Comparison of ENCODE assay signal across 8 mouse cellular contexts in the genomic region with DNA sequence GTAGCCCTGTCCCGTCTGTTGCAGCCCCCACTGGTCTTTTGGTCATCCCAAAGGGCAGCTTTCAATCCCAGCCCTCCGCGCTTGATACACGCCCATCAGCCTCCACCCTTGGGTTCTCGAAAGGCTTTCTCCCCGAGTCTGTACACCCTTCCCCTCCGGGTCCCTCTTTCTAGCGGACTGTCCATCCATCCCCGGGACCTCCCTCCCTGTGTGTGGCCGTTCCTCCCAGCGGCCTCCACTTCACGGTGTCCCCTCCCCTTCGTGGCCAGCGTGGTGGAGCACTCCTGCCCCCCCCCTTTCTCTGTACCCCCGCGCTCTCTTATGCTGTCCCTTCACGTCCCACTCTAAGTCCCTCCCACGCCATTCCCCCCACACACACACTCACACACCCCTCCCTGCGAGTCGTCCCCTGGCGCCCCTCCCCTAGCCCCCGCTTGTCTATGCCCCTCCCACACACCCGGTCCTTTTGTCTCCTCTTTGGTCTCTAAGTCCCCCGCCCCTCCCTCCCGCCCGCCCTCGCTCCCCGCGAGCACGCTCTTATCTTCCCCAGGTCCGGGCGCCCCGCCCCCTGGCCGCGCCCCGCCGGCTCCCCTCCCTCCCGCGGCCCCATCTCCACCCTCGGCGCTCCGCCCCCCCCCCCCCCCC. TPM values are rescaled to one million over a fixed set of nuclear protein-coding genes. Genes with fewer than 3 reads are reported as not detected.
DNase-seq lines count a peak whose midpoint lies in the region; ATAC-seq and TF ChIP-seq lines count a peak whose summit lies in the region.

No protein-coding gene starts in this region.

- H3K27me3 ChIP-seq in forebrain, embryonic 14.5 days (replicated peaks; ENCODE audit: control insufficient read depth, insufficient read depth, low read length) = no peaks in the 10 kb centered on the region

- intact Hi-C loops in heart, postnatal 14 days (cut with DNase I) = loop anchor here (5.0 kb wide), 1 partner anchor 57 kb away; a partner anchor contains a TSS

- H3K4me3 ChIP-seq in forebrain, embryonic 14.5 days (ENCODE audit: low read depth, low read length) = peak overlapping the region; percentile 43
- peak overlapping the region; percentile 57 for H3K4me3 ChIP-seq in layer of hippocampus, adult 2 months

- no peaks in the 10 kb centered on the region for H3K9me3 ChIP-seq in forebrain, embryonic 14.5 days (replicated peaks; ENCODE audit: control insufficient read depth, low read length)

- H3K27ac ChIP-seq in forebrain, embryonic 14.5 days (ENCODE audit: low read depth, low read length) = peak overlapping the region; percentile 86
- peak overlapping the region; percentile 89 for H3K27ac ChIP-seq in layer of hippocampus, adult 2 months

- no peaks in the 10 kb centered on the region for H3K4me1 ChIP-seq in forebrain, embryonic 14.5 days (ENCODE audit: control insufficient read depth, insufficient read depth, low read length)

- 26% methylated on average over 32 of the region's 42 CpGs for whole genome bisulfite sequencing in forebrain, embryonic 14.5 days

- peak overlapping the region; percentile 72 for H3K9ac ChIP-seq in forebrain, embryonic 14.5 days (ENCODE audit: low read length)

- peak overlapping the region; percentile 56 for H3K4me2 ChIP-seq in forebrain, embryonic 14.5 days (ENCODE audit: low read length)

- TF ChIP-seq CTCF in layer of hippocampus, adult 2 months (conservative IDR thresholded peaks at IDR 0.05) = no peak

- DNase-seq in MN1 (ENCODE audit: low spot score) = peak; percentile 58
- peak; percentile 84 for DNase-seq in cerebellum, adult 11-12 months
- DNase-seq in forebrain, embryonic 14.5 days (ENCODE audit: low spot score) = peak; percentile 91
- peak; percentile 72 to 76 for DNase-seq in heart, postnatal 14 days
- DNase-seq in layer of hippocampus, adult 2 months (ENCODE audit: low spot score in 2 of 2) = peak; percentile 20 to 28
- peak; percentile 80 for DNase-seq in lung, postnatal 14 days
- DNase-seq in retina, embryonic 14.5 days (ENCODE audit: low spot score) = peak; percentile 80
- DNase-seq in urinary bladder, adult 18-20 months (ENCODE audit: low spot score in 2 of 2) = peak; percentile 54 to 56

- peak; percentile 88 for ATAC-seq in forebrain, embryonic 14.5 days

- H3K36me3 ChIP-seq in forebrain, embryonic 14.5 days (ENCODE audit: control insufficient read depth, insufficient read depth, low read length) = peaks cover 8% of the 10 kb centered on the region; the same call in 1 of the 2 replicates

RNA-seq across cellular contexts. Expression of a gene that starts 28.5 kb away (rescaled TPM):
- 17.9 and 18.7 TPM in 2 replicates for polyA plus RNA-seq in forebrain, embryonic 14.5 days (2014; fragmentation: Nextera tagmentation; extraction: Ambion mirVana)
- 10 to 100 TPM; 14.0 to 16.4 TPM for total RNA-seq in heart, postnatal 14 days (2021)
- total RNA-seq in layer of hippocampus, adult 2 months (2021) = 10 to 100 TPM; 16.6 to 20.1 TPM

RNA-seq across cellular contexts. Expression of a gene that starts 56.0 kb away (rescaled TPM):
- 4.7 and 6.6 TPM in 2 replicates for polyA plus RNA-seq in forebrain, embryonic 14.5 days (2014; fragmentation: Nextera tagmentation; extraction: Ambion mirVana)
- 1 to 10 TPM; 8.2 to 8.8 TPM for total RNA-seq in heart, postnatal 14 days (2021)
- total RNA-seq in layer of hippocampus, adult 2 months (2021) = 10 to 100 TPM; 15.0 to 21.0 TPM

Comparison
In these comparisons a context has a peak if more than half of its experiments do, and no peak if none do; other contexts are left out.
1. Peak in every context shown above with its lines: DNase-seq, ATAC-seq, H3K4me3 ChIP-seq and H3K27ac ChIP-seq.
2. DNase-seq: peak in every context shown above with its lines; median percentile 91 in forebrain, embryonic 14.5 days; 84 in cerebellum, adult 11-12 months; 80 in lung, postnatal 14 days; 80 in retina, embryonic 14.5 days; 74 in heart, postnatal 14 days; 58 in MN1; 55 in urinary bladder, adult 18-20 months; 24 in layer of hippocampus, adult 2 months.